Mouse (Mus musculus) embryo, embryonic 11 days (tissue): Measurements from ENCODE around the gene Srcin1.

Experiments
- DNase-seq: peaks from one replicate; pipeline ENCODE4 v3.0.0-alpha.2; 2015

Gene Srcin1

DNA sequence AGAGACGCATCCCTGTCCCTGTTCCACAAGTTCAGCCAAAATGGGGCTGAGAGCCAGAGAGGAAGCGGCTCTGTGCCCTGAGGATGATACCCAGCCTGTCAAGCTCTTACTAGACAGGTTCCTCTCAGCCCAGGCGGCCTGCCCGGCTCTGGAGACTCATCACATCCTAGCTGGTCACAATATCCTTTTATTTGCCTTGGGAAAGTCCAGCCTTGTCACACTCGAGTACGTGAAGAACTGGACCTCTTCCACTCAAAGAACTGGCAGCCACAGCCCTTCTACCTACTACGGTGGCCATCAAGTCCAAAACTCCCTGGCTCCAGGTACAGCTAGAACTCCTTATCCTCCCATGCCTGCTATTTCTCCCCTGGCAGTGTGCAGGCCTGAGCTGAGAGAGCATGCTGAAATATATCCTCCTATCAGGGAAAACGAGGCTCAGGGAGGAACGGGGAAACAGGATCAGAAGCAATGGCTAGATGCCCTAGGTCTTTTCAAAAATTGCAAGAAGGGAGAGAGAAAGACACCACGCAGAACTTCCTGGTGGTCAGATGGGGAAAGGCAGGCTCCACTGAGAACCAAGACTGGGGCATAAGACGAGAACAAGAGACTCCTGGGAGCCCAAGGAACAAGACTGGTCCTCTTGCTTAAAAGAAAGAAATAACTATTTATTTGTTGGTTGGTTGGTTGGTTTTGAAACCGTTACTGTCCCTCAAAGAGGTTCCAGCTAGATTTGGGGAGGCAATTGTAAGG lies 27.9 kb downstream of the Srcin1 start:
- DNase-seq: peak; percentile 1

DNA sequence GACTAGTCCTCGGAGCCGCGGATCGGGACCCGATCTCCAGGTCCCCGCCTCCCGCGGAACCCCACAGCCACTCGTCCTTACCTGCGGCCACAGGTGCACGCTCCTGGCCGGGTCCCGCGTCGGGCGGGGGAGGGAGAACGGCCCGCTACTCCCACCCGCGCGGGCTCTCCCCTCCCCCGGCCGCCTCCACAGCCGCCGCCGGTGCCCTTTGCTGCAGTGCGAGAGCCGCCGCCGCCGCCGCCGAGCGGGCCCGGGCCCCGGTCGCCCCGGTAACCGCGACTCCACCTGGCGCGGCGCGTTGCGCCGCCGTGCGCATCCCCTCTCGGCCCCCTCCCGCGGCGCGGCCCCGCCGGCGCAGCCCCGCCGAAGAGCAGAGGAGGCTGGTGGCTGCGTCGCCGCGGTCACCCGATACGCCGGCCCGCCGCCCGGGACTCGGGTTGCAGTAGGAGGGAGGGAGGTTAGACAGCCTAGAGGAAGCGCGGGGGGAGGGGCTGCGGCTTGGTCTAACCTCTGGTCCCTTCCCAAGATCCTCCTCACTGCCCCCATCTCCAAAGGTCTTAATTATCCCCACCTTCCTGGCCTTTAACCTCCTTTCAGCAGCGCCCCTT lies 29.1 kb downstream of the Srcin1 start:
- peak; percentile 89 for DNase-seq

DNA sequence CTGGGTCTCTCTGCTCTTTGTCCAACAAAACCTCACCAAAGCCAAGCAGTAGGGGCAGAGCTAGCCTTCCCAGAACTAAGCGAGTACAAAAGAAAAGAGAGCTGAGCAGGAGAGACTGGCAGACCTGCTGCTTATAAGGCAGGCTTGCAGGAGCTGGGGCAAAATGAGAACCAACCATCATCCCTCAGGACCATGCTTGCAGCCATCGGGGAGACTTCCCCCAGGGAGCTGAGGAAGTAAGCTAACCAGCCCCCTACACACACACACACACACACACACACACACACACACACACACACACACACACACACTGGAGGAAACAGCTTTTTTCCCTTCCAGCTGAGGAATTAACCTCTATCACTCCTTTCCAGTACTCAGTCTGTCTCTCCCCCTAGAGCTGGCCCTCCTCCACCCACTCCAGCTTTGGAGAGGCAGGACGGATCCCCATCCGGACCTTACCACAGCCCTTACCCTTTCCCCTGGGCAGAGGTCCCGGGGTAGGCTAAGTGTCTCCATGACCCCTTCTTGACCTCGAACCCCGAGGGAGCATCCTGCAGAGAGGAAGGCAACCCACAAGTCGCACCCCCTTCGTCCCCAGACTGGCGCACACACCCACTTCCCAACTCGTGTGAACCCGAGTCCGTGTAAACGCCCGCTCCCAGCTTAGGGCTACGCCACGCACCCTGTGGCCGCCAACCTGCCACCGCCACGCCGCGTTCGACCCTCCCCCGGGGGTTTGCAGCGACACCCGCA lies 30.0 kb downstream of the Srcin1 start:
- DNase-seq: no peak

DNA sequence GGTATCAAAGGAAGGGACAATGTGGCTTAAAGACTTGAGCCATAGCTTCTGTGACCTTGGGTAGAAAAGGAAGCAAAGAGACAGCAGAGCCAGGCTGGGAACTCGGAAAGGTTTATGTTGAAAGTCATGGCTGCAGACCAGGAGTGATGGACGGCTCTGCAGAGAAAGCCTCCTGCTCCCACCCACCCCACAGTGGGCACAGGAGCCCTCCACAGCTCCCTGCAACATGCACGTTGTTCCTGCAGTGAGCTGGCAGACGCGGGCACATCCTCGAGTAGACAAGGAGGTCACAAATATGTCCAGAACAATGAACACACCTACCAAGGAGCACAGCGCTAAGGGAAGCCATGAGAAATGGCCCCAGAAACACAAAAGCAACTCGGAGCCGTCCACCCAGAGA lies 32.1 kb downstream of the Srcin1 start:
- no peak for DNase-seq

DNA sequence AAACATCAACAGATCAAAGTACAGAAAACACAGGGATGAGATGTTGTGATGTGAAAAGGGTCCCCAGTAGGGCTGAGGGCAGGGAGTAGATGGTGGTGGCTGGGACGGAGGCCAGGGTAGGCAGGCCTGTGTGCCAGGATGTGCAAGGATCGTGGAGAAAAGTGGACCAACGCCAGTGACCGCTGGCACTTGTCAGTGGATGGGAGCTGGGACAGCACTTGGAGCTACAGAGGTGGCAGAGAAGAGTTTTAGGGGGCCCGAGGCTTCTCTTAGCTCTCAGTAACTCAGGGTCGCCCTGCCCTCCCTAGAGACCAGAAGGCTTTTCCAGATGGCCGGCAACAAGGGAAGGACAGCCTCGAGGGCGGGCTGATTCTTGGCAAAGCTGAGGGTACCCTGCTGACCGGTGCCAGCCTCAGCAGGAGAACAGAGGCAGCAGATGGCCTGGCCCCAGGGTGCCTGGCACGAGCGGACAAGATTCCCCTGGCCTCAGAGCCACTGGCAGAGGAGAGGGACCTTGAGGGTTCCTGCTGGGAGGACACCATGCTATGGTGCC lies 32.7 kb downstream of the Srcin1 start:
- no peak for DNase-seq

DNA sequence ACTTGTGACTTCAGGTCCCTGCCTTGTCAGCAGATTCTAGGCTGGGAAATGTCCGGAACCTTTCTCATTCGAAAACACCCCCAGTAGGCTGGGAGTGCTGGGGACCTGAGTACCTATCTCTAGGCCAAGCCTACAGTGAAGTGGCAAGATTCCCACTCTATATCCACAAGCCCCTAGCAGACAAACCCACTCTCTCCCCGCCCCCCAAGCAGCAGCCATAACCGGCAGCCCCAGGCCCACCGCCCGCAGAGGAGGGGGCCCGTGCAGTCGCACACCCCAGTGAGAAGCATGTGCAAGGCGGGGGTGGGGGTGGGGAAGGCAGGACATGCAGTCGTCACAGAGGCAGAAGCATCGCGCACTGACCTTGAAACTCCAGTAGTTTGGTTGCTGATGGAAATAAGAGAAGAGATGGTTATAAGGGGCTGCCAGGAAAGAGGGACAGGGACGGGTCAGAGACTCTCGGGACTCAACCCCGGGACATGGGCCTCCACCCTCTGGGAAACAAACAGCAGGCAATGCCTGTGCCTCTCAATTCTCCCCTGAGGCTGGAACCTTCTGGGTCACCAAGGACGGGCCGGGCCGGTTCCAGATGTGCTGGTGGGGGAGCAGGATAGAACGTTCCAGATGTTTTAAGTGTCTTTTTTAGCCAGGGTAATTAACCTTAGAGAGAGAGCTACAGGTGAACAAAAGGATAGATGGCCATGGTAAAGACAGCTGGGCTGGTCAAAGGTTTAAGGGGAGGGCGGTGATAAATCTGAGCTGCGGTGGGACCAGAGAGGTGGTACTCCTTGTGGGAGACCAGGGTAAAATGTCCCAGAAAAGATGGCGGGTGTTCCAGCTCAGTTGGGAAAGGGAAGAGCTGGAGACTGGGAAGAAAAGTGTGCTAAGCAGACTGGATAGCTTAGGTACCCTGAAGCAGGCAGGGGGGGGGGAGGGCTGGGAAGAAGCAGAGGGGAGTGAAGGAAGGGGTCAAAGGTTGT lies 33.5 kb downstream of the Srcin1 start:
- no peak for DNase-seq

DNA sequence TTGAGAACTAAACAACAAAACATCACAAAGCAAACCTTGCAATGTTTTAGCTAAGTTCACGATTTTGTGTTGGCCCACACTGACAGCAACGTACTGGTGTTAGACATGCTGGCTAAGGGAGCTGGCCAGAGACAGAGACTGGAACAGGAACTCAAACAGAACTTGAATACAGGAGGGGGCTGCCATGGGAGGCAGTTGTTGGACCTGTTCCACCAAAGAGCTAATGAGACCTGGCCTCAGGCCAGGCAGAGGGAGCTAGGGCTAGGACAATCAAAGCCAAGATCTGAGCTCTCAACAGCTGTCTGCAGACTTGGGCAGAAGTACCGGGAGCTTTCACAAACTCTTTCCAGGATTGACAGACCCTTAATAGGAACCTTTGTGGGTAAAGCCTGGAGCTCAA lies 35.4 kb downstream of the Srcin1 start:
- DNase-seq: no peak

DNA sequence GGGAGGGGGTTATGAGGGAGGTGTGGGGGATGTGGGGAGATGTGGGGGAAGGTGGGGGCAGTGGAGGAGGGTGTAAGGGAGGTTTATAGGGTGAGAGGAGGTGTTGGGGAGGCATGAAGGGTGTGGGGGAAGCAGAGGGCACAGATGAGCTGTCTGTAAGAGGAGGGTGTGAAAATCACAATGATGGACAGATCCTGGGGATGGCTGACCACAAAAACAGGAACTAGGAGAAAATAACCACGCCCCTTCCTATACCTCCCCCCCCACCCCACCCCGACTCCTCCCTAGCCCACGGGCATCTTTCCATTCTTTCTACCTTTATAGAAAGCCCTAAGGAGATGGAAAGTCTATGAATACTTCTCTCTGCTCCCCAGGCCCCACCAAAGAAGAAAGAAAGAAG lies 35.9 kb downstream of the Srcin1 start:
- no peak for DNase-seq

DNA sequence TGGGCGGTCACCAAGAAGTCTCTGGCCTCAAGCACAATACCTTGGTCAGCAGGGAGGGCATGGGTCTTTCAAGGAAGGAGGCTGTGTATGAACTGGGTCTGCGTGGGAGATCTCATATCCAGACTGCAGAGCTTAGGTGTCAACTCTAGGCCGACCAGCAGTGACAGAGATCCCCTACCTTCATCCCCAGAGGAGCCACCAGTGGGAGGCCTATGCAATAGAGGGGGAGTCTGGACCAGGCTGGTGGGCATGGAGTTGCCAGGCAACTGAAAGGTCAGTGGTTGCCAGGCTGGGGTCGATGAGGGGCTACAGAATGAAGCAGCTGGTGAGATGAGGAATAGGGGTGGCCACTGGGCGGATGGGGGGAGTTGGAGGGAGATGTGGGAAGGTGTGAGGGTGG lies 36.4 kb downstream of the Srcin1 start:
- DNase-seq: no peak

DNA sequence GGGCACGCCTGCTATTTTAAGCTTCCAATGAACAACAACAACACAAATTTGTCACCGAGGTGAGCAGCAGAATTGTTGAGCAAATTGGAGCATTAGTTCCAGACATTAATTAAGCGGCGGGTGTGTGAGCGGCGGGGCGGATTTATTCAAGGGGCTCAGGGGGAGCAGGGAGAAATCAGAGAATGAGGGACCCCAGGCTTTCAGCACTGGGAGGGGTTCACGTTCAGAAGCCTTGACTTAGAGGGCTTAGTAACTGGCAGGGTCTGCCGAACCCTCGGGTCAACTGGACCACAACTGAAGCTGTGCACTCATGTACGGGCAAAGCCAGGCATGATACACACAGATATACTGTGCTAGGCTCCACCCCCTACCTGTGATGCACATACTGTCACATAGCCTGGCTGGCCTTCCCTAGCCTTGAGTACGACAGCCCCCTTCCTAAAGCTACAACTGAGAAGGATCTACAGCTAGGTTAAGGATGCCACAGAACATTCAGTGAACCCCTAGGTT lies 38.4 kb downstream of the Srcin1 start:
- DNase-seq: no peak

DNA sequence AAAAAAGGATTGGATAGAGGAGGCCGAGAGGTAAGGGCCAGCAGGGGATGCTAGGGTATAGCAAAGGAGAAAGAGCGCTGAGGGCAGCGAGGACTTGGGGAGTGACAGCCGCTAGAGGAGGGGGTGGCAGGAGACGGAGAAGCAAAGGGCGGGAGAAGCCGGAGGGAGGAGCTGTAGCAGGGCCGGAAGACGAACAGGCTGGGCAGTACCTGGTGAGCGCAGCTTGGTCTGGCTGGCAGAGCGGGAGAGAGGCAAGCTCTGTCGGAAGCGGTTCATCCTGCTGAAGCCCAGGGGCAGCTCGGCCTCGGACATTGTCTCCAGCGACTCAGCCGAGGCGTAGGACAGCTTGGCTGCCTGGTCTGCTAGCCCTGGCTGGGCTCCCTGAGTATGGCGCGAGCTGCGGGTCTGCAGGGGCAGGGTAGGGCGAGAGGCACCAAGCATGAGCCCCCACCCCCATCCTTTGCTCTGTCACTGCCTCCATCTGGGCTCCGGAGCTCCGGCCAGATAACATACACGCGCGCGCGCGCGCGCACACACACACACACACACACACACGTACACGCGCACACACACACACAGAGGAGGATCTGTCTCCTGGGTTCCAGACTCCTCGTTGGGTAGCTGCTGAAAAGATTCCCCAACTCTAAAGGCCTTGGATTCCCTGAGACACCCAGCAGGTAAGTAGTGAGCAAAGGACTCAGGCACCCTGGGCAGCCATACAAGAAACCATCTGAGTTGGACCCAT lies 39.0 kb downstream of the Srcin1 start:
- peak; percentile 67 for DNase-seq

DNA sequence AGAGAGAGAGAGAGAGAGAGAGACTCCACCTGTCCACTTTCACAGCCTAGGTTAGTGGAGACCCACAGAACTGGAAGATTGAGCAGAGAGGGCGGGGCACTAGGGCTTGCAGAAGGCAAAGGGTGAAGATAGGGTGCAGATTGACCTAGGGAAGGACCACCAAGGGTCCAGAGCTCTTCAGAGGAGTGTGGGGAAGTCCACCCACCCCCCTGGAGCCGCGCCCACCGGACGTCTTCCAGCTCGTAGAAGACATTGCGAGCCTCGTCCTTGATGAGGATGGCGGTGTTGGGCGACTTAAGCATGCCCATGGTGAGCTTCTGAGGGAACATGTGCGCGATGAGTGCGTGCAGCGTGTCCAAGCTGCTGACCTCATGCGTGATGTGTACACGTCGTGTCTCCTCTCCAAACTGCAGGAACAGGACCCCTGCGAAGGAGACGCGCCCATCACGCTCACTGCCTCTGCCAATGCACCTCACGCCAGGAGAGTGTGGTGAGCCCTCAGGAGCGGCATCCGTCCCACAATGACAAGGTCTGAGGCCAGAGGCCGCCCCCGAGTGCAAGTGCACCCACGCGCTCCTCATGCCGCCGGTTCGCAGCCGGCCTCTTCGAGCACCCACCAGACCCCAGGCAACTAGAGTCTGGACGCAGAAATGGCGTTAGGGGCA lies 39.8 kb downstream of the Srcin1 start:
- no peak for DNase-seq

DNA sequence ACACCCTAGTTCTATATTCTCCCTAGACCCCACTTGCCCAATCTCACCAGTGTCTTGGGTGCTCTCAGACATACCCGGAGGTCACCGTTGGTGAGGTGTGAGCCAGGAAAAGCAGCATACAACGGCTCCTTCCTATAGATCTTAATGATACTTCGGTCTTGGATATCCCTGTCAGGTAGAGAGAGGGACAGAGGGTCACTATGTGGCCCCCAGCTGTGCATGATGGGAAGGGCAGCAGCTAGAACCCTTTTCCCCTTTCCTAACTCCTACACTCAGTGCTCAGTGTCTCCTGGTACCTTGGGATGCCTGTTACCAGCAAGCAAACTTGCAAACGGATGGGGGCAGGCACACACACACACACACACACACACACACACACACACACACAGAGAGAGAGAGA lies 40.3 kb downstream of the Srcin1 start:
- DNase-seq: no peak

DNA sequence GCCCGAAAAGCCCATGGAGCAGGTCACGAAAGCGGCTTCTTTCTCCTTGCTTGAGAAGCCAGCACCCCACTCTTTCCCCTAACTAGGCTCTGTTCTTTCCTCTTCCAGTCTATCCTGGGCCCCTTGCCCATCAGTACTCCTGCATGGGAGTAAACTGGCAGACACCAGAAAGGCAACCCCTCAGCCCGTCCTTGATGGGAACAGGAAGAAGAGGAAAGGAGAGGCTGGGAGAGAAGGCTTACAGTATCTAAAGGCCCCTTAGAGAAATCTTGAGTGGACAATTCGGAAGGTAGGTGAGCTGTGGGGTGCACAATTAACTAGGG lies 40.7 kb downstream of the Srcin1 start:
- DNase-seq: no peak

DNA sequence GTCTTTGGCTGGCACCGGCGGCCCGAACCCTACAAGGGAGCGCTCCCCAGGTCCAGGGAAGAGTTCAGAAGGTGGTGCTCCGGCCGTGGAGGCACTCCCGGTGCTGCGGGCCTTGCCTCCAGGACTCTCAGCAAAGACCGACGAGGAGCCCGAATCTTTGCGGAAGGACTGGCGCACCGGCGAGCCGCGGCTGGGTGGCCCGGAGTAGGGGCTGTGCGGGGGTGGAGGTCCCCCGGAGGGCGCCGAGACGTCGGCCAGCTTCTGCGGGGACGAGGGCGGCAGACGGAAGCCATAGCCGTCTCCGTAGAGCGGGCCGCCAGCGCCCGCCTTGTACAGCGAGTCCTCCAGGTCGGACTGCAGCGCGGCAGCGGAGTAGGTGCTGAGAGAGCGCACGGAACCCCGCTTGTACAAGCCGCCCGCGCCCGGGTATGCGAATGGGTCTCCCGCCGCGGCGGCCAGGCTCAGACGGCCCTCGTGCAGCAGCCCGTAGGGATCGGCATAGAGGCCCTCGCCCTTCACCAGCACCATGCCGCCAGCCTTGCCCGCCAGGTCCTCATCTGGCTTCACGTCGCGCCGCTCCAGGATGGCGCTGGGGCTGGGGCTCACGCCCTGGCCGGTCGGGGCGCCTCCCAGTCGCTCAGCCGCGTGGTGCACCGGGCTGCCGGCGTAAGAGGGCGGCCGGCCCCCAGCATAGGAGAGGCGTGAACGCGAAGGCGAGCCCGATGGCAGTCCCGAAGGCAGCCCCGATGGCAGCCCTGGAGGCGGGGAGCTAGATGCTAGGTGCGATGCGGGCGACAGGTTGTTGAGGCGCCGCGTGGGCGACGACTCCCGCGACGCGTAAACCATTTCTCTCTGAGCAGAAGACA lies 41.3 kb downstream of the Srcin1 start:
- peak; percentile 65 for DNase-seq

DNA sequence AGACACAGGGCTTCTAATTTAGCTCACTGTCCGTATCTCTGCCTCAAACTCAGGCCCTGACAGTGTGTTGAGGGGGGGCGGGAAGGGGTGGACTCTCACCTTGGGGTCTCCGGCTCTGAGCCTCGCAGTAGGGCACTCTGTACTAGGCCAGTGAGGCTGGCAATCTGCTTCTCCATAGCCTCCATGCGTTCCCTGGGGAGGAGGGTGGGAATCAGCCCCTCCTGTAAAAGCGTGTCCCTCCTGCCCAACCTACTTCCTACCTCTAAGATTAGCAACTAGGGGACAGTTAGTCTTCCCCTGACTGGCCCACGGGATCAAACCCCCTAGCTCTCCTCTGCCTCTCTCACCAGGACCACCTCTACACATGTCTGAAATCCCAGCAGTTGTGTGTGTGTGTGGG lies 42.3 kb downstream of the Srcin1 start:
- DNase-seq: no peak

DNA sequence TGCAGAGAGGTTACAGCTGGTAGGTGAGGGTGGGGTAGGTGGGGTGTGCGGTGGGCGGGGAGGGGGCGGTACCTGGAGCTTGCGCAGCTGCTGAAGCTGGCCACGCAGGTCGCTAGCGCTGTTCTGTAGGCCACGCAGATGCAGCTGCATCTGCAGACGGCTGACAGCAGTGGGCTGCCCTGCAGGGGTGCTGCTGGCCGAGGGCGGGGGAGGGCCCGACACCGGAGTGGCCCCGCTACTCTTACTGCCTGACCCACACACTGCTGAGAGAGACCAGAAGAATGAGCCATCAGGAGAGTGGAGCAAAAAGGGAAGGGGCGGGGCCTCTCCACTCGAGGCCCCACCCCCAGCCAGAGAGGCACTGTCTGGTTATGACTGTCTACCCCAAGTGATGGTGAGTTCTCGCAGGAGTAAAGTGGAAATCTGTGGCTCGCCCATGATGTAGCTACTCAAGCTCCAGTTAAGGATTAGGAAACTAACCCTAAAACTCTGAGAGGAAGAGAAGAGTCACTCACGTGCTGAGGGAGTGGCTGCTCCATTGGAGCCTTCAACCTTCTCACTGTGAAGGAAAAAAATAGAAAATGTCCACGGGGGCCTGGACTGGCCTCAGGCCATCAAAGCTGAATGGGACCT lies 42.9 kb downstream of the Srcin1 start:
- peak; percentile 56 for DNase-seq

DNA sequence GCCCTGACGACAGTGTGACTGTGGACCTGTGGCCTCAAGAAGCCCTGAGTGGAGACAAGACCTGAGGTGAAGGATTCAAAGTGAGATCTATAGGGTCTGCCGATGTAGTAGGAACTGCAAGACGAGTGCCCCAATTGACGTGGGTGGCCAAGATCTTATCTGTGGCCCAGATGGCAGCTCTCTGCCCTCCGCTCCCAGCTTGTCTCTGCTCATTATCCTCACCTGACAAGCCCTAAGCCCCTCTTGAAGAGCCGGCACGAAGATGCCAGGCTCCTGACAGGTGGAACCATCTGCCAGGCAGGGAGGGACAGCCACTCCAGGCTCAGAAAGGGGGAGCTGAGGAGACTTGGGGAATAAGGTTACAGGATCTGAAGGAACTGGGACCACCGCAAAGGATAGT lies 43.6 kb downstream of the Srcin1 start:
- DNase-seq: no peak

DNA sequence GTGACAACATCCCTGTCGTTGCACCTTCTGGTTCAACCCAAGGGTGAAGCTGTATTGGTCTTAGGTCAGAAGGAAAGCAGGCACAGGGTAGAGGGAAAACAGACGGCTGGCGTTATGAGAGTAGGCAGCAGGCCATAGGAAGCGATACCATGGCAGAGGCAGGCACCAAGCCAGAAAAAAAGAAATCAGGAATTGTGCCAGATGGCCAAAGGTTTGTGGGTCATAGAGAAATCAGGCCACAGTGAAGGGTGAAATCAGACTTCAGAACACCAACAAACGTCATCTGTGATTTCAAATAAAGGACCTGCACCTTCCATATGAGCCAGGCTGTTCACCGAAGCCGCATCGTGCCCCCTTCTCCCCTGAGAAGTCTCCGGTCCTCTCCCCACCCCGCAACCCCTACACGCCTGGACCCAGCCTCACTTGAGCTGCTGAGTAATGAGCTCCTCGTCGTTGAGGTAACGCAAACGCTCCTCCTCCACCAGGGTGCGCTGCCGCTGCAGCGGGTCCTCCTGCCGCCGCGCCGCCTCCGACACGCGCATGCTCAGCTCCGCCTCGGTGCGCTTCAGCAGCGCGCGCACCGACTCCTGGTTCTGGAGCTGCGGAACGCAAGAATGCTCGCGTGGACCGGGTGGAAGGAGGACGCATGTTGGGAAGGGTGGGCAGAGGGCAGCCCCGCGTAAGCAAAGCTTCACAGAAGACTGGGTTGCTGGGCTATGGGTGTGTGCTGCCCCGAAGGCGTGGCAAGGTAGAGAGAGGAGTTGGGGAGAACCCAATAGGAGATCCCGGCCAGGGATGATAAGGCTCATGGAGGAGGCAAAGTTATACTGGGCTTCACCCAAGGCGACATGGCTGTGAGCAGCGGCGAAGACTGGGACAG lies 44.4 kb downstream of the Srcin1 start:
- DNase-seq: peak; percentile 95
